Mouse (Mus musculus) liver, embryonic 13.5 days (tissue): ENCODE data around the gene Havcr2. TPM values are rescaled to one million over a fixed set of nuclear protein-coding genes. Genes with fewer than 3 reads are reported as not detected.

Experiments
- ATAC-seq: fragments of 200-750 bp; cut with Nextera tagmentation; 2 replicates; pipeline ENCODE4 v1.8.0; 2017; ENCODE audit warnings: low read depth, mild to moderate bottlenecking, moderate number of reproducible peaks, moderate library complexity
- DNase-seq: peaks from one replicate; pipeline ENCODE4 v3.0.0; 2022
- H3K27ac ChIP-seq: fragments of 300-500 bp; sonication (generic); 2 replicates; pipeline ENCODE4 v1.5.1; 2015; ENCODE audit warnings: moderate library complexity, mild to moderate bottlenecking, inconsistent platforms
- H3K27me3 ChIP-seq: fragments of 300-500 bp; sonication (generic); 2 replicates; pipeline ENCODE4 v1.6.1; 2015; ENCODE audit warnings: mild to moderate bottlenecking, inconsistent platforms
- H3K36me3 ChIP-seq: fragments of 300-500 bp; sonication (generic); 2 replicates; pipeline ENCODE4 v1.6.1; 2015; ENCODE audit warnings: mild to moderate bottlenecking, inconsistent platforms
- H3K4me1 ChIP-seq: fragments of 300-500 bp; sonication (generic); replicated peaks from 2 replicates; pipeline ENCODE4 v1.6.1; 2015; ENCODE audit warnings: inconsistent platforms
- H3K4me2 ChIP-seq: fragments of 300-500 bp; sonication (generic); 2 replicates; pipeline ENCODE4 v1.6.1; 2015; ENCODE audit warnings: inconsistent platforms, mild to moderate bottlenecking, moderate library complexity
- H3K4me3 ChIP-seq: fragments of 300-500 bp; sonication (generic); replicated peaks from 2 replicates; pipeline ENCODE4 v1.5.1; 2015; ENCODE audit warnings: mild to moderate bottlenecking, inconsistent platforms
- H3K9ac ChIP-seq: fragments of 300-500 bp; sonication (generic); 2 replicates; pipeline ENCODE4 v1.6.1; 2015; ENCODE audit warnings: mild to moderate bottlenecking, inconsistent platforms
- H3K9me3 ChIP-seq: fragments of 300-500 bp; sonication (generic); replicated peaks from 2 replicates; pipeline ENCODE4 v1.6.1; 2016; ENCODE audit warnings: inconsistent platforms
- WGBS: fragments of 180-500 bp; shearing (Covaris S2); methylation state at CpG from one replicate; pipeline ENCODE4 v1.1.7; 2015; ENCODE audit not compliant: insufficient replicate concordance; 5-methylcytosine and 5-hydroxymethylcytosine counted together
- polyA plus RNA-seq: library from polyadenylated mRNA; unstranded; fragments of >200 nt; fragmentation: Nextera tagmentation; extraction: Ambion mirVana; gene quantifications from 2 replicates; pipeline ENCODE4 v1.2.1, GENCODE M21; 2015

Havcr2 gene
- polyA plus RNA-seq, 1 experiment from 2014 or later = 0.09 TPM

GRCm38 (mm10) chr11:46530149-46530548 is 75.4 kb downstream of the Havcr2 start:
- Histone ChIP-seq H3K4me1 (no peaks in the 10 kb centered on the region), H3K27me3 (no peaks in the 10 kb centered on the region), H3K36me3 (no peaks in the 10 kb centered on the region), H3K27ac (no peak overlapping the region), H3K9me3 (no peaks in the 10 kb centered on the region), H3K4me2 (no peak overlapping the region), H3K9ac (no peak overlapping the region), H3K4me3 (no peak overlapping the region)
- no peak for ATAC-seq
- DNase-seq = no peak
- 67% methylated on average over 4 of the region's 4 CpGs for WGBS

Other genes starting within 250 kb of the Havcr2 start
- 0.03 and 0.05 TPM in 2 replicates for gene Fndc9, start 219.4 kb upstream of the Havcr2 start, polyA plus RNA-seq
- 2.8 and 3.4 TPM in 2 replicates for gene Cyfip2, start 142.1 kb upstream of the Havcr2 start, polyA plus RNA-seq
- 0.12 and 0.16 TPM in 2 replicates for gene Itk, start 65.4 kb upstream of the Havcr2 start, polyA plus RNA-seq
- not detected in 2 replicates for gene Fam71b, start 58.4 kb upstream of the Havcr2 start, polyA plus RNA-seq
- 62.4 and 67.7 TPM in 2 replicates for gene Med7, start 18.0 kb upstream of the Havcr2 start, polyA plus RNA-seq
- gene Gm12169, start 69.3 kb downstream of the Havcr2 start, polyA plus RNA-seq = not detected in 2 replicates
- not detected in 2 replicates for gene BC053393, start 116.6 kb downstream of the Havcr2 start, polyA plus RNA-seq
- not detected in 2 replicates for gene Dppa1, start 174.3 kb downstream of the Havcr2 start, polyA plus RNA-seq